Mouse (Mus musculus) heart, postnatal 0 days (tissue): ENCODE measurements around the gene Fhad1.

Source experiments
- CTCF ChIP-seq: IDR thresholded peaks from 2 replicates; pipeline ENCODE4 v1.5.1; 2016; ENCODE audit warnings: antibody characterized with exemption, control low read depth, low read depth
- EP300 ChIP-seq: IDR thresholded peaks from 2 replicates; pipeline ENCODE4 v1.6.1; 2016; ENCODE audit warnings: antibody characterized with exemption, low read depth

- TF ChIP-seq CTCF (no peak), EP300 (peak; percentile 82; the same call in 1 of the 2 replicates)
Observed at GRCm38 (mm10) chr4:142057529-142058216, 42.8 kb upstream of the Fhad1 start.
